Mouse (Mus musculus) liver, postnatal 0 days (tissue): Measurements from ENCODE around the gene Cyp2t4. TPM values are rescaled to one million over a fixed set of nuclear protein-coding genes. Genes with fewer than 3 reads are reported as not detected.

Source experiments
- ATAC-seq: fragments of 200-750 bp; cut with Nextera tagmentation; 2 replicates; pipeline ENCODE4 v1.8.0; 2017; ENCODE audit warnings: mild to moderate bottlenecking, moderate library complexity
- DNase-seq: peaks from one replicate; pipeline ENCODE4 v3.0.0-alpha.2; 2016
- H3K27ac ChIP-seq: fragments of 300-500 bp; sonication (generic); 2 replicates; pipeline ENCODE4 v1.5.1; 2014; ENCODE audit warnings: antibody characterized with exemption, moderate library complexity, mild to moderate bottlenecking, low read depth
- H3K27me3 ChIP-seq: fragments of 300-500 bp; sonication (generic); 2 replicates; pipeline ENCODE4 v1.6.1; 2014; ENCODE audit warnings: low read length, control low read depth, mixed read lengths; ENCODE audit not compliant: insufficient read depth
- H3K36me3 ChIP-seq: fragments of 300-500 bp; sonication (generic); replicated peaks from 2 replicates; pipeline ENCODE4 v1.6.1; 2014; ENCODE audit warnings: mild to moderate bottlenecking, control low read depth, low read length, moderate library complexity, mixed read lengths; ENCODE audit not compliant: insufficient read depth
- H3K4me1 ChIP-seq: fragments of 300-500 bp; sonication (generic); 2 replicates; pipeline ENCODE4 v1.6.1; 2014; ENCODE audit warnings: antibody characterized with exemption, mild to moderate bottlenecking, control low read depth; ENCODE audit not compliant: insufficient read depth
- H3K4me2 ChIP-seq: fragments of 300-500 bp; sonication (generic); 2 replicates; pipeline ENCODE4 v1.6.1; 2014; ENCODE audit warnings: low read depth, mild to moderate bottlenecking, low read length, moderate library complexity, mixed read lengths
- H3K4me3 ChIP-seq: fragments of 300-500 bp; sonication (generic); 2 replicates; pipeline ENCODE4 v1.5.1; 2014; ENCODE audit warnings: low read depth, low read length
- H3K9ac ChIP-seq: fragments of 300-500 bp; sonication (generic); replicated peaks from 2 replicates; pipeline ENCODE4 v1.6.1; 2014; ENCODE audit warnings: mild to moderate bottlenecking, moderate library complexity
- H3K9me3 ChIP-seq: fragments of 300-500 bp; sonication (generic); 2 replicates; pipeline ENCODE4 v1.6.1; 2016; ENCODE audit warnings: mild to moderate bottlenecking, control low read depth, low read length, mixed read lengths
- CTCF ChIP-seq: sonication (generic); IDR thresholded peaks from 2 replicates; pipeline ENCODE4 v1.5.1; 2016; ENCODE audit warnings: antibody characterized with exemption, low read depth
- EP300 ChIP-seq: IDR thresholded peaks from 2 replicates; pipeline ENCODE4 v1.6.1; 2016; ENCODE audit warnings: antibody characterized with exemption, low read depth, mild to moderate bottlenecking
- WGBS: fragments of 180-500 bp; shearing (Covaris S2); extraction: QIAGEN DNeasy Blood & Tissue Kit; methylation state at CpG from one replicate; pipeline ENCODE4 v1.1.7; 2014; ENCODE audit not compliant: insufficient replicate concordance; 5-methylcytosine and 5-hydroxymethylcytosine counted together
- polyA plus RNA-seq: library from polyadenylated mRNA; unstranded; fragments of >200 nt; fragmentation: Nextera tagmentation; extraction: Ambion mirVana; gene quantifications from 2 replicates; pipeline ENCODE4 v1.2.1, GENCODE M21; 2015

Gene Cyp2t4
- polyA plus RNA-seq: not detected in 2 replicates

DNA sequence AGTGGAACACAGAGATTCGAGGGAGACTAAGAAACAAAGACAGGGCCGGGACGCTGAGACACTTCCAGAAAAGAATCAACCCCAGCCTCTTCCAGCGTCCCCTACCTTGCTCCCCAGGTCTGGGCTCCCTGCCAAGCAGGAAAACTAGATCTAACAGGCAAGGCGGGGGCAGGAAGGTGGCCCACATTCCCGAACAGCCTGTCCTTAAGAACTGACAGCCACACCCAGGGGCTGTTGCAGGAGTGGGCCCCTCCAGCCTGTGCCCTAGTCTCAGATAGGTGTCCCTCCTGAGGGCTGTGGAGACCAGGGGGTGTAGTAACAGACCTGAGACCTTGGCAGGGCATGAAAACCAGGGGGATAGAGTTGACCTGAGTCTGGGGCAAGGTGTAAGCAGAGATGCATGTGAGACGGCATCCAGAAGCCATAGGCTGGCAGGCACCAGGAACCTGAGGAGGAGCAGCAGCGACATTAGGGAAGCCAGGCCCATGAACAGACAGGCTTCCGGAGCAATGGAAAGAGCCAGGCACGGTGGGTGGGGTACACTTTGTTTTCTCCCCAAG is at the start of gene Cyp2t4:
Gene Cyp2t4, plus strand, starts transcription at position 510 of the 560 bp plus-strand sequence.
- no peak for TF ChIP-seq EP300
- no peak for TF ChIP-seq CTCF
- no peak for ATAC-seq
- Histone ChIP-seq H3K9ac (no peak within 1 kb of the TSS), H3K27me3 (no peaks in the 10 kb centered on the region), H3K4me3 (no peak within 1 kb of the TSS), H3K4me2 (no peak within 1 kb of the TSS), H3K27ac (no peak within 1 kb of the TSS), H3K4me1 (no peaks in the 10 kb centered on the region), H3K36me3 (peaks cover 8% of the 10 kb centered on the region), H3K9me3 (no peaks in the 10 kb centered on the region)
- peak; percentile 21 for DNase-seq
- 64% methylated on average over 10 of the region's 10 CpGs for WGBS

DNA sequence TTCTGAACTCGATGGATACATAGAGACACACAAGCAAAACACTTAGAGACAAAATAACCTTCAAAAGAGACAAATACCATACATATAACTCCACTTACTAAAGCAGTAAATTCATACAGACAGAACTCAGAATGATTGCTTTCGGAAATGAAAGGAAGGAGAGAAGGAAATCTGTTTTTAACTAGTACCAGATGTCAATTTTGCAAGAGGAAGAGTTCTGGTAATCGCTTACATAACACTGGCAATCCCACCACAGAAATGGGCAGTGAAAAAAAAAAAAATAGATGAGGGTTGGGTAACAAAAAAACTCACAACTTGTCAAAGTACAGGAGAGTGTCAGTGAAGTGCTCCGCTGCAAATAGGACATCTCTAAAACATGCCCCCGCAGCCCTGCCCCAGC is 48.6 kb upstream of the Cyp2t4 start:
- TF ChIP-seq CTCF: no peak
- TF ChIP-seq EP300: no peak
- no peak for DNase-seq
- 58% methylated on average over 5 of the region's 5 CpGs for WGBS

GRCm38 (mm10) chr7:27110327-27110726 is 43.2 kb upstream of the Cyp2t4 start:
- ATAC-seq (no peak), DNase-seq (no peak)
- TF ChIP-seq CTCF (no peak), EP300 (no peak)
- Histone ChIP-seq H3K4me2 (no peak overlapping the region), H3K27me3 (no peaks in the 10 kb centered on the region), H3K9ac (no peak overlapping the region), H3K36me3 (no peaks in the 10 kb centered on the region), H3K9me3 (peaks cover 2% of the 10 kb centered on the region; the same call in 1 of the 2 replicates), H3K27ac (no peak overlapping the region), H3K4me3 (no peak overlapping the region), H3K4me1 (no peaks in the 10 kb centered on the region)

More for the DNA sequence above, 48.6 kb upstream of the Cyp2t4 start:
- H3K36me3 ChIP-seq: no peaks in the 10 kb centered on the region
- peaks cover 2% of the 10 kb centered on the region; the same call in 1 of the 2 replicates for H3K9me3 ChIP-seq
- H3K4me2 ChIP-seq: no peak overlapping the region
- H3K27ac ChIP-seq: no peak overlapping the region
- H3K9ac ChIP-seq: no peak overlapping the region
- no peak for ATAC-seq
- no peaks in the 10 kb centered on the region for H3K27me3 ChIP-seq
- H3K4me3 ChIP-seq: no peak overlapping the region
- H3K4me1 ChIP-seq: no peaks in the 10 kb centered on the region

- Histone ChIP-seq H3K36me3 (no peaks in the 10 kb centered on the region), H3K9me3 (peaks cover 2% of the 10 kb centered on the region; the same call in 1 of the 2 replicates), H3K27me3 (no peaks in the 10 kb centered on the region), H3K9ac (no peak overlapping the region), H3K4me3 (no peak overlapping the region), H3K4me2 (no peak overlapping the region), H3K4me1 (no peaks in the 10 kb centered on the region), H3K27ac (no peak overlapping the region)
- DNase-seq: no peak
- WGBS: 85% methylated on average over 1 of the region's 1 CpGs
- no peak for ATAC-seq
- TF ChIP-seq EP300: no peak
- TF ChIP-seq CTCF: no peak
Observed at GRCm38 (mm10) chr7:27111038-27111437, 42.5 kb upstream of the Cyp2t4 start.

DNA sequence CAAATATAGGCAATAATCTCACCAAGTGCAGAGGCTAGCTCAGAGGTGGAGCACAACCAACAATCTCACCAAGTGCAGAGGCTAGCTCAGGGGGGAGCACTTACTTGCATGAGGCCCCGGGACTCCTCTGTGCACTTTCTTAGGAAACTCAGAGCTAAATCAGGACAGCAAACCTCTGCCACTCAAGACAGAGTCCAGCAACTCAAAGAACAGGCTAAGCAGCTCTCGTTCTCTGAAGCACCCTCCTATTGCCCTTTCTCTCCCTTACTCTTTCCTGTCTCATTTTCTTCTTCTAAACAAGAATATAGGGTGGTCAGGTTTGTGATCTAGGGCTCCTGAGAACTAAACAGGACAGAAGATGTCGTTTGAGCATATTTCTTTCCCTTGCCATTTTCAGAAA is 41.5 kb upstream of the Cyp2t4 start:
- Histone ChIP-seq H3K9me3 (peaks cover 2% of the 10 kb centered on the region; the same call in 1 of the 2 replicates), H3K4me1 (no peaks in the 10 kb centered on the region), H3K27me3 (no peaks in the 10 kb centered on the region), H3K36me3 (no peaks in the 10 kb centered on the region), H3K9ac (no peak overlapping the region), H3K4me3 (no peak overlapping the region), H3K4me2 (no peak overlapping the region), H3K27ac (no peak overlapping the region)
- WGBS: 55% methylated on average over 3 of the region's 3 CpGs
- TF ChIP-seq EP300: no peak
- TF ChIP-seq CTCF: no peak
- no peak for DNase-seq
- no peak for ATAC-seq

DNA sequence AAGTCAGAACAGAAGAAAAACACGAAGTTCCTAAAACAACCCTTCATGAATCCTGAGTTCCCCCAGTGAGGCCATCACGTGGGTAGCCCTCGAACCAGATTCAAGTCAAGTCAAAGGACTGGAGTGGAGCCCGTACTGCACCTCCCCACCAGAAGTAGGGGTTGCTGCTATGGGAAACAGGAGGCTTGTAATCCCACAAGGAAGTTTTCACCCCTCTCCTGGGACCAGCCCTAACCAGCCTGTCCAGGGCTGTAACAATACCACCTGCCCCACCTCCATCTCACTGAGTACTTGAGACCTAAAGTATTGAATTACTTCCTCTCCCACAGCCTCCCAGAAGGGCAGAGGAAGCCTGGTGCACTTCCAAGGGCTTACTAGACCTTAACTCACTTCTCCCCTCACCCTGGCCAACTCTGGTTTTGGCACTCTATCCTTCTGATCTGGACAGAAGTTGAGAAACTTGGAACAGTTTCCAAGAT is 35.4 kb upstream of the Cyp2t4 start:
- no peak overlapping the region for H3K9ac ChIP-seq
- WGBS: 46% methylated on average over 4 of the region's 4 CpGs
- no peaks in the 10 kb centered on the region for H3K27me3 ChIP-seq
- no peaks in the 10 kb centered on the region for H3K4me1 ChIP-seq
- ATAC-seq: no peak
- H3K27ac ChIP-seq: no peak overlapping the region
- TF ChIP-seq EP300: no peak
- no peak for TF ChIP-seq CTCF
- no peaks in the 10 kb centered on the region for H3K9me3 ChIP-seq
- no peak overlapping the region for H3K4me2 ChIP-seq
- H3K4me3 ChIP-seq: no peak overlapping the region
- no peak for DNase-seq
- no peaks in the 10 kb centered on the region for H3K36me3 ChIP-seq
